Mouse (Mus musculus) thymus, adult 2 months (tissue): ENCODE measurements around the gene Gata3.

Experiments used
- CTCF ChIP-seq: fragments of 200-500 bp; IDR thresholded peaks from 2 replicates; pipeline ENCODE4 v1.5.1; 2012; ENCODE audit warnings: mild to moderate bottlenecking, control low read depth, low read length, moderate library complexity, borderline replicate concordance; ENCODE audit not compliant: control insufficient read depth, poor library complexity, insufficient read depth; ENCODE audit errors: extremely low read depth
- POLR2A ChIP-seq: fragments of 200-500 bp; IDR thresholded peaks from 2 replicates; pipeline ENCODE4 v1.6.1; 2012; ENCODE audit warnings: mild to moderate bottlenecking, low read length, control low read depth, moderate library complexity; ENCODE audit not compliant: control insufficient read depth, poor library complexity, insufficient read depth; ENCODE audit errors: extremely low read depth

DNA sequence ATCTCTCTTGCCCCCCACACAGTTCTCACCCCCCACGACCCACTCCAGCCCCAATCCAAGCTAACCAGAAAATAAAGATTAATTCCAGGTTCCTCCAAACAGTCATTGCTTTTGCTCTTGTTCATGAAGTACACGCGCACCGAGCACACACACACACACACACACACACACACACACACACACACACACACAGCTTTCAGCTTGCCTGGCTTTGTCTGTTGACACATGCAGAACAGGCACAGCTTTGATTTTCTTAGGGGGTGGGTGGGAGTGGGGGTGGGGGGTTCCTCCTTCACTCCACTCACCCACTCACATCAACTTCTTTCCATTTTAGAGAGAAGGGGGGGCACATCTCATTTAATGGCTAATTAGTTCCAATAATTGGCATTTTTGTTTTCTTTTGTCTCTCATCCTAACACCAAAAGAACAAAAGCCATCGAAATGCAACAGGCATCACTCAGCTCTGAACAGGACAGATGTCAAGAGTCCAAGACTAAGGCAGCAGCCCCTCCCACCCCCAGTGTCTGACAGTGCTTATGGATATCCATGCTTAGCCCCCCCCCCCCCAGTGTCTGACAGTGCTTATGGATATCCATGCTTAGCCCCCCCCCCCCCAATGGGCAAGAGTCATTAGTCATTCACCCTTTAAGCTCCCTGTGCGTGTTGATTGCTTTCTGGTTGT lies 3.6 kb upstream of the Gata3 start:
- TF ChIP-seq CTCF, result no peak
- no peak for TF ChIP-seq POLR2A
